Mouse (Mus musculus) cerebellum, adult 2 months (tissue): ENCODE results near the gene Zfp697.
"Not testable (repeated sequence)": the region's sequence is repeated elsewhere in the genome, so short reads cannot be mapped to it uniquely, and the experiment has no call there.

Experiments
- CTCF ChIP-seq: fragments of 200-500 bp; IDR thresholded peaks from 2 replicates; pipeline ENCODE4 v1.5.1; 2011; ENCODE audit warnings: low read depth, mild to moderate bottlenecking, control low read depth, low read length, moderate library complexity, borderline replicate concordance; ENCODE audit not compliant: insufficient read depth
- POLR2A ChIP-seq: fragments of 200-500 bp; IDR thresholded peaks from 2 replicates; pipeline ENCODE4 v1.6.1; 2011; ENCODE audit warnings: low read length, control low read depth, borderline replicate concordance; ENCODE audit not compliant: insufficient read depth

DNA sequence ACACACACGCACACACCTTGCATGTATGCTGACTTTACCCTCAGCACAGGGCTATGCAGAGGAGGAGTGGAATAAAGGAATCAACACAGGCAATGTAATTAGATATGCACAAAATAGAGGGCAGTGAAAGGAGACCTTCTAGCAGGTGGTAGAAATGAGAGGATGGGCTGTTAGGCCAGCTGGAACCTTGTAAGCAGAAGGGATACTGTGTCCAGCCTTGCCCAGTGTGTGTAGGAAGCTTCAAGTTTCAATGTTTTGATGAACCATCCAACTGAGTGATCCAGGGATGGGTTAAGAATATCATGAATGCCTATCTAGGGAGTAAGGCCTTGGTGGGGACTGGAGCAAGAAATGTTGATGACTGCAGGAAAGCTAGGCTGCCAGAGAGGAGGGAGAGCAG is 166.2 kb downstream of the Zfp697 start:
- TF ChIP-seq CTCF, POLR2A: not testable (repeated sequence)
